Mouse (Mus musculus) kidney, adult 2 months (tissue): ENCODE results near the gene Fut2. TPM values are rescaled to one million over a fixed set of nuclear protein-coding genes. Genes with fewer than 3 reads are reported as not detected.
A peak's percentile ranks its signal among the peaks of the same experiment; 100 is the strongest.

Source experiments
- DNase-seq: peaks from one replicate; pipeline ENCODE4 v3.0.0; 2021
- H3K27ac ChIP-seq: fragments of 200-500 bp; 2 replicates; pipeline ENCODE4 v1.5.1; 2012; ENCODE audit warnings: low read depth, low read length, control low read depth, inconsistent platforms; ENCODE audit not compliant: insufficient read depth
- H3K27me3 ChIP-seq: fragments of 200-500 bp; replicated peaks from 2 replicates; pipeline ENCODE4 v1.6.1; 2012; ENCODE audit warnings: mild to moderate bottlenecking, moderate library complexity, low read length, inconsistent platforms; ENCODE audit not compliant: control insufficient read depth, insufficient read depth
- H3K36me3 ChIP-seq: fragments of 200-500 bp; 2 replicates; pipeline ENCODE4 v1.6.1; 2012; ENCODE audit warnings: mild to moderate bottlenecking, moderate library complexity, low read length, inconsistent platforms; ENCODE audit not compliant: control insufficient read depth, insufficient read depth
- H3K4me1 ChIP-seq: fragments of 200-500 bp; 2 replicates; pipeline ENCODE4 v1.6.1; 2011; ENCODE audit warnings: low read length; ENCODE audit not compliant: control insufficient read depth, insufficient read depth
- H3K4me3 ChIP-seq: fragments of 200-500 bp; 2 replicates; pipeline ENCODE4 v1.5.1; 2011; ENCODE audit warnings: mild to moderate bottlenecking, low read depth, low read length, control low read depth; ENCODE audit not compliant: insufficient read depth
- CTCF ChIP-seq: fragments of 200-500 bp; conservative IDR thresholded peaks from 2 replicates; pipeline ENCODE4 v1.5.1; 2011; ENCODE audit warnings: low read depth, mild to moderate bottlenecking, control low read depth, low read length, moderate library complexity, mixed read lengths; ENCODE audit not compliant: insufficient read depth, insufficient read length
- POLR2A ChIP-seq: fragments of 200-500 bp; IDR thresholded peaks from one replicate; pipeline ENCODE4 v1.6.1; 2011; ENCODE audit warnings: low read depth, low read length, control low read depth
- WGBS: fragments of 180-500 bp; shearing (Covaris S2); methylation state at CpG from one replicate; pipeline ENCODE4 v1.1.7; 2018; 5-methylcytosine and 5-hydroxymethylcytosine counted together
- polyA plus RNA-seq: library from polyadenylated mRNA; depleted of rRNA; stranded (reverse); fragments of >200 nt; gene quantifications from 2 replicates; pipeline ENCODE4 v1.2.3, GENCODE M21; 2012

Fut2 gene
- polyA plus RNA-seq, 1 experiment: not detected

GRCm38 (mm10) chr7:45706721-45707241 lies 40.6 kb upstream of the Fut2 start:
- Histone ChIP-seq H3K4me3 (peak overlapping the region; percentile 58), H3K27ac (peak overlapping the region; percentile 100), H3K36me3 (peaks cover 11% of the 10 kb centered on the region; the same call in 1 of the 2 replicates), H3K27me3 (no peaks in the 10 kb centered on the region), H3K4me1 (peaks cover 21% of the 10 kb centered on the region)
- peak; percentile 92 for DNase-seq
- TF ChIP-seq CTCF: no peak
- peak; percentile 56 for TF ChIP-seq POLR2A
- WGBS: 2% methylated on average over 44 of the region's 45 CpGs

- Histone ChIP-seq H3K4me1 (peaks cover 21% of the 10 kb centered on the region), H3K27me3 (no peaks in the 10 kb centered on the region), H3K27ac (peak overlapping the region; percentile 100), H3K36me3 (peaks cover 11% of the 10 kb centered on the region; the same call in 1 of the 2 replicates), H3K4me3 (peak overlapping the region; percentile 58)
- TF ChIP-seq CTCF (no peak), POLR2A (peak; percentile 59)
- 0% methylated on average over 7 of the region's 7 CpGs for WGBS
- DNase-seq: peak; percentile 93
These were observed 39.7 kb upstream of the Fut2 start for GRCm38 (mm10) chr7:45705873-45706281.

- Histone ChIP-seq H3K4me3 (peak overlapping the region; percentile 58), H3K4me1 (peaks cover 24% of the 10 kb centered on the region), H3K27ac (peak overlapping the region; percentile 100), H3K36me3 (peaks cover 11% of the 10 kb centered on the region; the same call in 1 of the 2 replicates), H3K27me3 (no peaks in the 10 kb centered on the region)
- DNase-seq: no peak
- no peak for TF ChIP-seq CTCF
- no peak for TF ChIP-seq POLR2A
- under 1% methylated on average over 21 of the region's 21 CpGs for WGBS
These were observed 39.3 kb upstream of the Fut2 start for GRCm38 (mm10) chr7:45705443-45705864.

- WGBS: under 1% methylated on average over 36 of the region's 36 CpGs
- H3K27ac ChIP-seq: peak within 1 kb of the TSS; percentile 100
- peaks cover 8% of the 10 kb centered on the region; the same call in 1 of the 2 replicates for H3K36me3 ChIP-seq
- peak within 1 kb of the TSS; percentile 63 for H3K4me3 ChIP-seq
- peaks cover 2% of the 10 kb centered on the region; the same call in 1 of the 2 replicates for H3K27me3 ChIP-seq
- peak; percentile 85 for TF ChIP-seq POLR2A
- no peak for TF ChIP-seq CTCF
- DNase-seq: peak; percentile 100
- H3K4me1 ChIP-seq: peaks cover 24% of the 10 kb centered on the region
These were observed 38.7 kb upstream of the Fut2 start, which contains the start of gene Dbp for GRCm38 (mm10) chr7:45704730-45705442. Gene Dbp, plus strand, starts transcription at chr7:45705088.

GRCm38 (mm10) chr7:45704046-45704559 lies 37.9 kb upstream of the Fut2 start:
- H3K4me3 ChIP-seq: peak overlapping the region; percentile 63
- no peak for TF ChIP-seq CTCF
- peak; percentile 51 for TF ChIP-seq POLR2A
- H3K36me3 ChIP-seq: peaks cover 5% of the 10 kb centered on the region; the same call in 1 of the 2 replicates
- H3K27ac ChIP-seq: peak overlapping the region; percentile 98
- under 1% methylated on average over 13 of the region's 13 CpGs for WGBS
- peaks cover 3% of the 10 kb centered on the region; the same call in 1 of the 2 replicates for H3K27me3 ChIP-seq
- peaks cover 23% of the 10 kb centered on the region for H3K4me1 ChIP-seq
- DNase-seq: peak; percentile 87

- H3K4me1 ChIP-seq: peaks cover 18% of the 10 kb centered on the region
- 37% methylated on average over 12 of the region's 12 CpGs for WGBS
- peak overlapping the region; percentile 63 for H3K4me3 ChIP-seq
- TF ChIP-seq CTCF: no peak
- no peak for TF ChIP-seq POLR2A
- H3K36me3 ChIP-seq: peaks cover 2% of the 10 kb centered on the region; the same call in 1 of the 2 replicates
- peaks cover 3% of the 10 kb centered on the region; the same call in 1 of the 2 replicates for H3K27me3 ChIP-seq
- DNase-seq: no peak
- peak overlapping the region; percentile 98 for H3K27ac ChIP-seq
These were observed 37.4 kb upstream of the Fut2 start for GRCm38 (mm10) chr7:45703521-45704033.
